Mouse (Mus musculus) layer of hippocampus, adult 9-10 months (tissue): ENCODE measurements around the gene Tshr.
"Not testable (repeated sequence)": the region's sequence is repeated elsewhere in the genome, so short reads cannot be mapped to it uniquely, and the experiment has no call there.

Source experiments
- DNase-seq: peaks from one replicate; pipeline ENCODE4 v3.0.0; 2022; ENCODE audit warnings: low spot score

Gene Tshr

DNA sequence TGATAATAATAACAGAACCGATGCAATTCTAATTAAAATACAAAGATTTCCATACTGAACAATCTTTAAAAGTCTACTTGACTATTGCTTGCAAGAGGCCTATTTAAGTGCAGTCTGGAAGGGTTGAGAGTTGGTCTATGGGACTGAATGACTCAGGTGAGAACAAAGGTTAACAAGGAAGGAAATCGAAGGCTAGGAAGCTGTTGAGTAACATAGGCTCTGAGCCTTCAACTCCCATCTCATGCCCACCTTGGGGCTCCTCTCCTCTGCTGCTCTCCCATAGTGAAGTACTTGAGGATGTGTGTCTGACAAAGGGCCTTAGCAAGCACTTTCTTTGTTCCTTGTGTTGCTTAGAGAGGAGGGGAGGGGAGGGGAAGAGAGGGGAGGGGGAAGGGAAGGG is 116.1 kb downstream of the Tshr start:
- no peak for DNase-seq

DNA sequence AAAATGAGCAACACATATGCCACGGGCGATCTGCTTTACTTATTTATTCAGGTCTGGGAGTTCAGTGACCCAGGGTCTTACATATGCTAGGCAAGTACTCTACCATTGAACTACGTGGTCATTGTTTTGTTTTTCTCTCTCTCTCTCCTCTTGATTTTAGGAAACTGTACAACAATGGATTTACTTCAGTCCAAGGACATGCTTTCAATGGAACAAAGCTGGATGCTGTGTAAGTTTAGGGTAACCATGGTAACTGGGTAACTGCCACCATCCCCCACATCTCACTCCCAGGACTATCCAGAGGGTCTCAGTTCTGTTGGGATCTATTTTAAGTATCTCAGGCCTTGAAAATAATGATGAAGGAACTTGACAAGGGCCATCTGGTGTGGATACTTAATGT is 127.4 kb downstream of the Tshr start:
- no peak for DNase-seq

DNA sequence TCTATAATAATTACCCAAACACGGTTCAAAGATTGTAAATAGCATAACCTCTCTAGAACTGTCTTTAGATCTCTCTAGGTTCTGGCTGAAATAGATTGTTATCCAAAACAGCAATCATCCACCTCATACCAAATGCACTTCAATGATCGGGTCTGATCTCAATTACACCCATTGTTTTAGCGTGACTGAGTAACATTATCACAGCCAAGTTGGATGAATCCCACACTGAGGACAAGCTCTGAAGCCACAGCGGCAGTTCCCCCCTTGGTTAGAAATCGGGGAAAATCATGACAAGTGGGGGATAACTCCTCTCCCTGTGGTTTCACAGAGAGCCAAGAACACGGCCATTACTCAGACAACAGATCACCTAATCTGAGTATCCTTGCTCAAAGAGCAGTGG is 129.6 kb downstream of the Tshr start:
- DNase-seq = no peak

DNA sequence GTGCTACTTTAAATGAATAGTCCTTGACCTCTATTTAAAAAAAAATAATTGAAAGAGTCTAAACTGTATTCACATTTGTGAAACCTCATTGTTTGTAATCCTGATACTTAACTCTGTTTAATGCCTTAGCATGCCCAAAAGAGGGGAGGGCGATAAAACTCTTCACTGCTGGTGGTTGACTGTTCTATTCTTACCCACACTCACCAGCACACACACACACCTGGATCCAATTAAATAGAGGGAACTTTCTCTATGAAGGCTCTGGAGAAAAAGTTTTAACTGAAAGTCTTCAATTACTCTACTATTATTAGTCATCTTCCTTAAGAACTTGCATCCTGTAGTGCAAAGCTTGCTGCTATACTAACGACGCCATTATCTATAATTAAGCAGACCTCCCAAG is 133.4 kb downstream of the Tshr start:
- DNase-seq = no peak

DNA sequence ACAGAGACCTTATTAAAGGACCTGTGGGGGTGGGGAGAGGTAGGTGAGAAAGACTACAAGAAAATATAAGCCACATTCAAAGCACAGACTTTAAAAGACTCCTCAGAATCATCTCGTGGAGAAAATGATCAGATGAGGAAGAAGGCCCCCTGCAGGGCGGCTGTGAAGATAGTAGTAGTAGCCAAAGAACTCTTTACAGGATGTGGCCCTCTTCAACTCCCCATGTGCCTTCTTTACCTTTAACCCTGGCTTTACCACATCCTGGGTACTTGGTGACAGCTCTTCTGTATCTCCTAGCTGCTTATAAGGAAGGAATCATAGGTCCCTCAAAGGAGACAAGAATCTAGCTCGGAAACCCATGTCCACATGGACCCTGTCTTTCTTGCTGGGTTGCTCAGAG is 139.3 kb downstream of the Tshr start:
- DNase-seq = no peak

DNA sequence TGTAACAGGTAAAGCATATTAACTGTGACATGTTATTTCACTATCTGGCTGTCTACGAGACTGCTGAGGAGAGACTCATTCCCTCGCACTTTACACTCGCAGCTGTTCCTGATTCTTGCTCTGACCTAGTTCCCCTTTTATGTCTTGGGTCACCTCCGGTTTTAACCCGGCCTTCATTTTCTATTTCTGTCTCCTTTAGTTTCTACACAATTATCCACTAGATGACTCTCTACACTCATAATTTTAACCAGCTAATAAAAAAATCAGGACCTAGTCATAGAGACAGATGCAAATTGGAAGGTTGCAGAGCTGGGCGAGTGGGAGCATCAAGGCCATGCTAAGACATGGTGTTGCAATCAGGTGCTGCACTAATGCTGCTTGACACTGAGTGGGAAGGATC is 150.2 kb downstream of the Tshr start:
- DNase-seq = no peak

DNA sequence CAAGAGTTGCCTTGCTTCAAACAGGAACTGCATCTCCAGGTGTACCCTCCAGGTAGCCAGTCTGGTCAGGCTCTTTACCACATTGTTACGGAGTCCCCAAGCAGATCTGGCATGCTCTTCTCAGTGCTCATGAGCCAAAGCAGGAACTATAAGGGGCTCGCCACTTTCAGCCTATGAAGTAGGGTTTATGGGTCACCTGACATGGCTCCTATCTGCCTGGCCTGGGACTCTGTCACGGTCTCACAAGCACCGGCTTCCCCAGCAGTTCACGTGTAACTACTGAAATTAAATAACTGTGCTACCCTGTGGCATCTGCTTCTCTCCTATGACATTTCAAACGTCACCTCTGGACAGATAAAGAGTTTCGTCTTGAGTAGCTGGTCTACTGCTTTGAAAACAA is 155.8 kb downstream of the Tshr start:
- no peak for DNase-seq

DNA sequence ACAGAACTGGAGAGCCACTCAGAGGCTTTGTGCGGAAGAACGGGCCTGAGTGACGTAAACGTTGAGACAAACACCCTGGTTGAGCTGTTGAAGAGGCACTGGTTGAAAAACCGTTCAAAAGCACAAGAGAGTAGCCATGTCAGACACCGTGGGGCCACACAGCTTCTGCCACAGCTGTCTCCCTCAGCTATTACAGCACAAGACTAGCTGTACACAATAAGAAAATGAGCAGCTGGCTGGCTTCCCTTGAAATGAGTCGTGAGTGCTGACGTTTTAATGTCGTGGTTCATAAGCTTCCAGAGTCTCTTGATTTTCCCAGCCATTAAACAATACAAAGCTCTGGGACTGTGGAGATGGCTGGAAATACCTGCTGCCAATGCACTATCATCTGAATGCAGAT is 165.1 kb downstream of the Tshr start:
- DNase-seq = no peak

DNA sequence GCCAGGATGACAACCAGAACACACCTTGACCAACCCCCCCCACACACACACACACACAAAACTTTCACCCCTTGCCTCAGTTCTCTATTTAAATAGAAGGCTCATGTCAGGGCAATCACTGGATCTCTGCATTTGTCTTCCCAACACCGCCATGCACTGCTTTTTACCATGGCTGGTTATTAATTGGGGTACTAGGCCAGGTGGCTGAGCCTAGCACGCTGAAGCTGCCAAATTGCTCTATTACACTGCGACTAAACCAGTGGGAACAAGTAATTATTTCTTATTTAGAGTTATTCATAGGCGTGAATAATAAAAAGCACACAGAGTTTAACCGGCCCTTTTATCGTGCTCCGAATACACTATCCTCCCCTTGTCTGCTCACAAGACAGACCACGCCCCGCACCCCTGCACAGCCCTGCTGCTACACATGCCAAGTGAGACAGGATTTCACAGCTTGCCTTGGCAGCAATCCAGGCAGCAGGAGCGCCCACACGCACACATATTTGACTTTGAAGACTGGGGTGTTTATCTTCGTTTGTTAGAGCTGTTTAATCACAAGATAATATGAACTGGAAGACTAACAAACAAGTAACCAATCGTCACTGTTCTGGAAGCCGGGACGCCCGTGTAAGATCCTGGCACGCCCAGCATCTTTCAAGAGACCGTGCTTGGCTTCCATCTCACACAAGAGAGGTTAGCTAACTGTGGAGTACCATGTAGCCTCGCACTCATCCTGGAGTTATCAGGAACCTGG is 167.6 kb downstream of the Tshr start:
- peak; percentile 45 for DNase-seq

DNA sequence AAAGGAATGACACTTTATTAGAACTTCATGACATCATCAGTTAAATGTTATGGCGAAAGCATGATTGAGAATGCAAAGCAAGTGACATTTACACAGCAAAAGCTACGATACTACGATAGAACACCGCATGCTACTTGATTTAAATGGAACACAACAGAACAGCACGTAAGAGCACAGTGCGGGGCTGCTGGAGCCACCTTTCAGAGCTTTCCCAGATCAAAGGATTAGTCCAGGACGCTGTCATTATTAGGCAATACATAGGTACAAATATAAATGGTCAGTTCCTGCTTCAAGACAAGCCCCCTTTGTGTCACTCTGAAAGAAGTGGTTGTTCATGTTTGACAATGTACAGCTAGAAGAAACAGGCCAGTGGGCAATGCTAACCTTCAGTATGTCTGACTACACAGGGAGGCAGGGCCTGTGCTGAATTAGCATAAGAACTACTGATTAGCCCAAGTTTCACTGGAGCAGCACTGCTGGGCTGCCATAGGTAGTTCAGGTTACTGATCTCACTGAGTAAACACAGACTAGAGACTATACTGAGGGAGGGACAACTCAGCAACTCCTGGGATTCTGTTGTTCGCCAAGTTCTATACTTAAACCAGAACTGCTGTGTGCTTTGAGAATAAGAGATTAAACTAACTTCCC is 173.1 kb downstream of the Tshr start:
- DNase-seq = not testable (repeated sequence)

DNA sequence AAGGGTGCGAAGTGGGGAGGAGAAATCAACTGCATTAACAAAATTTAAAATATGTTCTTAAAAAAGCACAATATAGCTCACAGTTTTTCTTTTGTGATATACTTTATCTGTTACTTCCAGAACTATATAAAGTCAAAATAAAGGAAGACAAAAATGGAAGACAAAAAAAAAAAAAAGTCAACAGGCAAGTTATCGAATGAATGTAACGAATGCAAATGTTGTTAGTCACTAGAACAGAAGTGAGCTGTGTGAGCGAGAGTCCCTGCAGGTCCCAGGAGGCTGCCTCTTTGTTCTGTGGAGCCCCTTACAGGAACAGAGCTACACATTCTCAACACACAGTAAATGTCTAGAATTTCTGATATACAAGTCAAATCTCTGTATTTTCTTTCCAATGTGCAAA is 173.8 kb downstream of the Tshr start:
- DNase-seq = not testable (repeated sequence)

DNA sequence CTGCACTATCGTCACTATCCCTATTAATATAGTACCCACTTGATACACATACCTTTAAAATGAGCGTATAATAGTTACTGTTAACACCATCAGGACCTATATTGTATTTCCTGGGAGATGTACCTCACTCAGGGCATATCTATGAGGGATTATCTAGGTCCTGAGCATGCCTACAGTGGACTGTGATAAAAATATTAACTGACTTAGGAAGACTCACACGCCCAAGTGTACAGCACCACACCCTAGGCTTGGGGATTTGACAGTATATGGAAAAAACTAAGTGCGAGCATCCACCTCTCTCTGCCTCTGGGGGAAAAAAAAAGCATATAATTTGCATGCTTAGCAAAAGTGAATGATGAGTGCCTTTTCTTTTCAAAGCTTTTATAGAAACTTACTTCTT is 182.8 kb downstream of the Tshr start:
- no peak for DNase-seq

DNA sequence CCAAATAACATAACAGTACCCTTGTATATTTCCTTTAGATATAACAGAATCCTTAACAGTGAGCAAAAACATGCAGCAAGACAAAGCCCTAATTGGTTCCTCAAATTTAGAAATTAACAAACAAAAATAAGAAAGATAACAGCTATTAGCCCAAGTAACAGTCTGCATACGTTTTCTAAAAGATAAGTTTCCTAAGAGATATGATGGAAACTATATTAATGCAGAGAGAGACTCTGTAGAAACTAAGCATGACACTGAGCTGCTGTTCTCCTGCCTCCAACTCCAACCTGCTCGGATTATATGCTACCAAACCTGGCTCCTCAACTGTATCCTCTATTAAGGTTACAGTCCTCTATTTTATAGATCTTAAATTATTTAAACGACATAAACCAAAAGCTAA is 184.9 kb downstream of the Tshr start:
- DNase-seq = no peak

DNA sequence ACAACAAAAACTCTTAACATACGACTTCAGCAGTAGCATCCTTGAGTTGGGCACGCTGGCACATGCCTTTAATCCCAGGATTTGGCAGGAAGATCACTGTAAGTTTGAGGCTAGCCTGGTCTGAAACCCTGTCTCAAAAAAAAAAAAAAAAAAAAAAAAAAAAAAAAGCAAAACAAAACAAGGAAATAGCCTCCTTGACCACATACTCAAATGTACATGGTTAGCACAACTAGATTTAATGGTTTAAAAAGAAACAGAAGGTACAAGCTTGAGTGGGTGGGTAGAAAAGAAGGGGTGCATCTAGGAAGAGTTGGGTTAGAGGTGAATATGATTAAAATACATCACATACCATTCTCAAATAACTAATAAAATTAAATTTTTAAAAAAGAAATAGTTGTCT is 187.3 kb downstream of the Tshr start:
- no peak for DNase-seq

DNA sequence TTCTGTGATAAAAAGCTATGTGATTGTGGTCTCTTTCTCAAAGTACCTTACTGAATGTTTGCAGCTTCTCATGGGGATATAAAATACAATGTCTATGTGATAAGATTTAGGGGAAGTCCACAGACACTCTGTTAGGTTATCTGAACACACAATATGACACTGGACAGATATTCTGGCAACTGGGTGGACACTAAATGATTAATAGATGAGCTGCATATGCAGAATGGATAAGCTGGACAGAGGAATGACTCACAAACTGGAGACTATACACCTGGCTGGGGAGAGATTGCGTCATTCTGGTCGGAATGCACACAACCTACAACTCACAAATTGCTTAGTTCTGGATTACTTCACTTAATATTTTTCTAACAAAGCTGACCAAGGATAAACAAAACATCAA is 195.3 kb downstream of the Tshr start:
- DNase-seq = no peak

DNA sequence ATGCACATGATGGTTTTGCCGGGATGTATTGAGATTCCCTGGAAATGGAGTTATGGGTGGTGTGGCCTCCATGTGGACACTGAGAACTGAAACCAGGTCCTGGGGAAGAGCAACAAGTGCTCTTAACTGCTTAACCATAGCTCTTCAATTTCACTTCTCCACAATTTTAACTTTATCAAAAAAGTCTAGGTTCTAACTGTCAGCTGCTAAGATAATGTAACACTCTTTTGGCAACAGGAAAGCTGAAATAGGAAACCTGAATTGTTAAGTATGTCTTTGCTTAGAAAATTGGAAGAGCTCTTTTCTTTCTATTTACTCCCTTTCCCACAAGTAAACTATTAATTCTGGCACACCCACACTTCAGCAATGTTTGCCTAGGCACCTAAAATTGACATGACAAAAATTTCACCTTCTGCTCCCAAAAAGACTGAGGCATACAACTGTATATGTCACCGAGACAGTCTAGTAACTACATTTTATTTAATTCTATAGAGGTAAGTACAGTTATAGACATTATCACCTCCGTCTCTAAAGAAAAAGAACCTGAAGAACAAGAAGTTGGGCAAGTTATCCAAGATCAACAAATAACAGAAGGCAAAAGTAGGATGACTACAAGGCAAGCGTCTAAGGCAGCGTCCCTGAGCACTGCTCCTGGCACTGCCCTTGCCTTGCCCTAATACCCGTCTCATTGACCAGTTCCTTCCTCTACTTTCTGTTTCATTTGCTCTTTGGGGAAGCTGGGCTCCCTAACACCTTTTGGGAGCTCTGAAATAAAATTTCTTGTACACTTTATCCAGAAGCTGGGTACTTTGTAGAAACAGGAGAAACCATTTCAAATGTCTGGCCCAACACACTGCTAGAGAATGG is 197.1 kb downstream of the Tshr start:
- no peak for DNase-seq

DNA sequence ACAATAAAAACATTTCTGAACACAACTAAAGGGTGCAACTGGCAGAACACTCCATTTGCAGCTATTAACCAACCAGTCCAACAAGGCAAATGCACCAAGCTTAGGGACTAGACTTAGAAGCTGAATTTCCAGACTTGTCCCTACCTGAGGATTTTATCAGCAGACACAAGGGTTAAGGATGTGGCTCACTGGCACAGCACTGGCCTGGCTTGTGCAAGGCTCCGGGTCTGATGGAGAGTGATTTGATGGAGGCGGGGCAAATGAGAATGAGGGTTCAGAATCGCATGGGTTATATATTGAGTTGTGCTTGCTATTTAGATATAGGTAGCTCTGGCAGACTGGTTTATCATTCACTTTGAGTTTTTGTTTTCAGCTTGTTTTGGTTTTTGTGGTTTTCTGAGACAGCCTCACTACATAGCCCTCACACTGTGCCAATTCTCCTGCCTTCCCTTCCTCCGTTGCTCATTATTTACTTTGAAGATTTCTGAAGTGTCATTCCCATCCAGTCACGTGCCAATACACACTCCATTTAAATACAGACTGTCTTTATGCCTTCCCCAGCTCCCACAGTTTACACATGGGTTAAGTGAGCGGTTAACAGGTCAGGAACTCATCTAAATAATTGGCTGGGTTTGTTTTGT is 198.1 kb downstream of the Tshr start:
- no peak for DNase-seq

DNA sequence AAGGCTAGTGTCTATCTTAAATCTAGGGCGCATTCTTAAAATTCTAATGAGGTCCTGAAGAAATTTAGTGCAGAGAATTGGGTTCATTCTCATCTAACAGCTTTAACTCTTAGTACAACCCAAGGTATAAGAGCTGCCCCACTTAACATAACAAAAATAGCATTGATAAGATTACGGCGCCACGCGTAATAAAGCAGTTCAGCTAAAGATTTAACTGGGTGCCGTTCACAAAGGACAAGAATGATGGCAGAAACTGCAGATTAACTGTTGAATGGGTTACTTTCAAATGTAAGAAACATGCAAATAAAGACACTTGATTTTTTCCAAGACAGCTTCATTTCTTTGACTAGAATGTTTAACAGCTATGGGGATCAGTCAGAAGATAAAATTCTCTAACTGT is 199.0 kb downstream of the Tshr start:
- no peak for DNase-seq

DNA sequence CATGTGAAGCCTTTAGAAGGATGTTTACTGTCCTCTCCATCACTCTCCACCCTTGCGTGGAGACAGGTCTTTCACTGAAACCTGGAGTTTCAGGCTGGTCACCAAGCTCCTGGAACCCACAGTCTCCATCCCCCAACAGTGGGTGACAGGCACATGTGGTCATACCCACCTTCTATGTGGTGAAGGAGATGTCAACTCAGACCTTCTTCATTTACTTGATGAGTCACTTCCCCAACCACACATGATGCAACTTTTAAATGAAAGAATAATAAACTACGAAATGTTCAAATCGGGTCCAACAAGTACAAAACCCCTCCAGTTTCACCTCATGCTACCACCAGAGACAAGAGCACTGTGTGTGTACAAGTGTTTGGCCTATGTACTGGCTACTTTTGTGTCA is 200.8 kb downstream of the Tshr start:
- DNase-seq = no peak

DNA sequence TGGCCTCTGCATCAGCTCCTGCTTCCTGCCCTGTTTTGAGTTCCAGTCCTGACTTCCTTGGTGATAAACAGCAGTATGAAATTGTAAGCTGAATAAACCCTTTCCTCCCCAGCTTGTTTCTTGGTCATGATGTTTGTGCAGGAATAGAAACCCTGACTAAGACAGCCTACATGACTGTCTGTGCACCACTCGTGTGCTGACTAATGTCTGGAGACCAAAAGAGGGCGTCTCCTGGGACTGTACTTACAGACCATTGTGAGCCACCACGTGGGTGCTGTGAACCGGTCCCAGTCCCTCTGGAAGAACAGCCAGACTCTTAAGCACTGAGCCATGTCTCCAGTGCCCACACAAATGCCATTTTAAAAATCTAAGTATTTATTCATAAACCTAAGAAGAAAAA is 201.5 kb downstream of the Tshr start:
- not testable (repeated sequence) for DNase-seq

DNA sequence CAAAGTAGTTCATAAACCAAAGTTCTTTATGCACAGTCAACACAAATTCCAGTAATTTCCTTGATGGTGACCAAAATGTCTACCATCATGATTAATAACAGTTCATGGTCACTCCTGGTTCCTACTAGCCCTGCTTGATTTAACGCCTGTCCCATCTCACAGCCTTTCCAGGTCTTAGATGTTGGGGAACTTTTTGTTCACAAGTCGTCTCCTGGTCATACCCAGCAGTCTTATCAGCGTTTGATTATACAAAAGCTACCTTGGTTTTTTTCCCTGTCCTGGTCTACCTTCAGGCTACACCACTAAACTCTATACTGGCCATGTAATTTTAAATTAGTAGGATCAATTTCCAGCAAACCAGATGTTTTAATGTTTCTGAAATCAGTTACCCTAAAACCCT is 202.7 kb downstream of the Tshr start:
- DNase-seq = no peak

DNA sequence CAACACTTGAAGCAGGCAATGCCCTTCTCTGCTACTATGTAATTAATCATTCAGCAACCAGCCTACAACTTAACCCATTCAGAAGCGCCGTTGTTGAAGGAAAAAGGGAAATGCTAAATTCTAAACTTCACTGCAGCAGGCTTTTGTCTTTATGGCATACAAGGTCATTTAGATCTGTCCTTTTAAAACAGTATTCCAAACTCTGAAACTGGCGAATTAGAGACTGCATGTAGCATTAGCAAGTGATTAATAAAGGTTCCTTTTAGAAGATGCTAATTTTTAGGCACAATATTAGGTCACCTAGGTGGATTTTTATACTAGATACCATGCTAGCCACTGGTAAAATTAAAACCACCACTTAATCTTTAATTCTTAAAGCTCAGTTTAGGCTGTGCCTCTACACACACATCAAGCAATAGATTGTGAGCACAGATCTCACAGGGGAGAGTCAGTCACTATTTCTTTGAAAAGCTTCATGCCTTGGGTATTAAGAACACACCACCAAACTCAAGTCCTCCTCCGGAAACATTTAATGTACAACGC is 203.2 kb downstream of the Tshr start:
- DNase-seq = no peak
